Mouse (Mus musculus) G1E (cell line): ENCODE results near the gene Ntrk3. TPM values are rescaled to one million over a fixed set of nuclear protein-coding genes. Genes with fewer than 3 reads are reported as not detected.

Experiments used
- ATAC-seq: 2 replicates; pipeline ENCODE4 v1.8.0; 2016; ENCODE audit warnings: mild to moderate bottlenecking; ENCODE audit not compliant: insufficient number of reproducible peaks, poor library complexity, low FRiP score, severe bottlenecking; ENCODE audit errors: extremely low read depth
- DNase-seq: peaks from one replicate; pipeline ENCODE4 v3.0.0; 2012; ENCODE audit warnings: low spot score
- H3K27me3 ChIP-seq: 2 replicates; pipeline ENCODE4 v1.6.1; 2012; ENCODE audit warnings: mild to moderate bottlenecking, low read length, inconsistent platforms; ENCODE audit not compliant: insufficient read depth
- H3K36me3 ChIP-seq: replicated peaks from 2 replicates; pipeline ENCODE3; 2012; ENCODE audit warnings: mild to moderate bottlenecking, inconsistent platforms
- H3K4me1 ChIP-seq: 2 replicates; pipeline ENCODE4 v1.6.1; 2012; ENCODE audit warnings: low read depth, low read length, inconsistent platforms, mixed read lengths; ENCODE audit not compliant: insufficient read depth
- H3K4me3 ChIP-seq: 2 replicates; pipeline ENCODE4 v1.5.1; 2012; ENCODE audit warnings: low read depth, mild to moderate bottlenecking, inconsistent platforms, low read length, moderate library complexity, mixed read lengths
- H3K9me3 ChIP-seq: replicated peaks from 2 replicates; pipeline ENCODE4 v1.6.1; 2012; ENCODE audit warnings: inconsistent platforms
- CTCF ChIP-seq: IDR thresholded peaks from 2 replicates; pipeline ENCODE4 v1.5.1; 2012; ENCODE audit warnings: low read depth, low read length, inconsistent platforms, mixed read lengths
- GATA1 ChIP-seq: IDR thresholded peaks from 2 replicates; pipeline ENCODE4 v1.6.1; 2012; ENCODE audit warnings: borderline replicate concordance, low read length, inconsistent platforms, mixed read lengths
- GATA2 ChIP-seq: IDR thresholded peaks from 2 replicates; pipeline ENCODE4 v1.6.1; 2012; ENCODE audit warnings: low read depth, low read length, inconsistent platforms, borderline replicate concordance
- POLR2AphosphoS5 ChIP-seq: IDR thresholded peaks from 2 replicates; pipeline ENCODE4 v1.6.1; 2012; ENCODE audit warnings: low read depth, low read length, inconsistent platforms; ENCODE audit not compliant: insufficient replicate concordance
- TAL1 ChIP-seq: conservative IDR thresholded peaks from 2 replicates; pipeline ENCODE4 v1.6.1; 2012; ENCODE audit warnings: low read depth, low read length, inconsistent platforms, mixed read lengths
- polyA plus RNA-seq: library from polyadenylated mRNA; stranded (reverse); fragments of >175 nt; gene quantifications from 2 replicates; pipeline ENCODE4 v1.2.3, GENCODE M21; 2012
- total RNA-seq, 2 experiments: library from RNA; stranded (forward) in 1 of 2; stranded (reverse) in 1 of 2; fragments of 200-1000 nt in 1 of 2; fragments of >200 nt in 1 of 2; fragmentation: Nextera tagmentation in 1 of 2; gene quantifications; 2 replicates each; pipeline ENCODE4 v1.2.3; 2014 to 2017

The Ntrk3 gene
- total and polyA plus RNA-seq, 3 experiments: 0.27 TPM; not detected in 2

GRCm38 (mm10) chr7:78382126-78382525, 355.7 kb downstream of the Ntrk3 start:
- Histone ChIP-seq H3K4me1 (no peaks in the 10 kb centered on the region), H3K27me3 (no peaks in the 10 kb centered on the region), H3K36me3 (no peaks in the 10 kb centered on the region), H3K9me3 (peaks cover 20% of the 10 kb centered on the region), H3K4me3 (no peak overlapping the region)
- ATAC-seq (no peak), DNase-seq (no peak)
- no peak for TF ChIP-seq TAL1
- TF ChIP-seq GATA1: no peak
- TF ChIP-seq CTCF: no peak
- no peak for TF ChIP-seq GATA2
- no peak for TF ChIP-seq POLR2AphosphoS5

- TF ChIP-seq CTCF (no peak), TAL1 (no peak), POLR2AphosphoS5 (no peak), GATA2 (no peak), GATA1 (no peak)
These were observed 358.0 kb downstream of the Ntrk3 start for GRCm38 (mm10) chr7:78379784-78380183.

GRCm38 (mm10) chr7:78378306-78378705, 359.5 kb downstream of the Ntrk3 start:
- Histone ChIP-seq H3K4me1 (no peaks in the 10 kb centered on the region), H3K9me3 (peaks cover 11% of the 10 kb centered on the region), H3K27me3 (no peaks in the 10 kb centered on the region), H3K36me3 (no peaks in the 10 kb centered on the region), H3K4me3 (no peak overlapping the region)
- ATAC-seq: no peak
- no peak for DNase-seq
- no peak for TF ChIP-seq TAL1
- no peak for TF ChIP-seq GATA2
- no peak for TF ChIP-seq POLR2AphosphoS5
- no peak for TF ChIP-seq CTCF
- no peak for TF ChIP-seq GATA1

More at GRCm38 (mm10) chr7:78379784-78380183, 358.0 kb downstream of the Ntrk3 start:
- ATAC-seq: no peak
- Histone ChIP-seq H3K36me3 (no peaks in the 10 kb centered on the region), H3K9me3 (peaks cover 14% of the 10 kb centered on the region), H3K4me3 (no peak overlapping the region), H3K4me1 (no peaks in the 10 kb centered on the region), H3K27me3 (no peaks in the 10 kb centered on the region)
- no peak for DNase-seq

GRCm38 (mm10) chr7:78376875-78377274, 360.9 kb downstream of the Ntrk3 start:
- ATAC-seq (no peak), DNase-seq (no peak)
- Histone ChIP-seq H3K27me3 (no peaks in the 10 kb centered on the region), H3K36me3 (no peaks in the 10 kb centered on the region), H3K4me3 (no peak overlapping the region), H3K9me3 (peaks cover 11% of the 10 kb centered on the region), H3K4me1 (no peaks in the 10 kb centered on the region)
- no peak for TF ChIP-seq CTCF
- no peak for TF ChIP-seq TAL1
- TF ChIP-seq POLR2AphosphoS5: no peak
- no peak for TF ChIP-seq GATA1
- TF ChIP-seq GATA2: no peak

GRCm38 (mm10) chr7:78361341-78362309, 376.2 kb downstream of the Ntrk3 start:
- DNase-seq (no peak), ATAC-seq (no peak)
- no peaks in the 10 kb centered on the region for H3K27me3 ChIP-seq
- H3K4me3 ChIP-seq: no peak overlapping the region
- no peak for TF ChIP-seq GATA2
- no peak for TF ChIP-seq TAL1
- no peak for TF ChIP-seq GATA1
- TF ChIP-seq CTCF: no peak
- no peak for TF ChIP-seq POLR2AphosphoS5
- no peaks in the 10 kb centered on the region for H3K36me3 ChIP-seq
- no peaks in the 10 kb centered on the region for H3K4me1 ChIP-seq
- peaks cover 26% of the 10 kb centered on the region for H3K9me3 ChIP-seq

- ATAC-seq: no peak
- peaks cover 17% of the 10 kb centered on the region for H3K9me3 ChIP-seq
- TF ChIP-seq GATA1 (no peak), TAL1 (no peak), POLR2AphosphoS5 (no peak), CTCF (no peak), GATA2 (no peak)
These were observed 390.3 kb downstream of the Ntrk3 start for GRCm38 (mm10) chr7:78347464-78347863.

GRCm38 (mm10) chr7:78333422-78333821, 404.4 kb downstream of the Ntrk3 start:
- Histone ChIP-seq H3K9me3 (peaks cover 20% of the 10 kb centered on the region), H3K36me3 (no peaks in the 10 kb centered on the region), H3K4me3 (no peak overlapping the region), H3K27me3 (no peaks in the 10 kb centered on the region), H3K4me1 (no peaks in the 10 kb centered on the region)
- ATAC-seq (no peak), DNase-seq (no peak)
- TF ChIP-seq POLR2AphosphoS5 (no peak), GATA1 (no peak), CTCF (no peak), GATA2 (no peak), TAL1 (no peak)

More at GRCm38 (mm10) chr7:78347464-78347863, 390.3 kb downstream of the Ntrk3 start:
- no peaks in the 10 kb centered on the region for H3K4me1 ChIP-seq
- H3K27me3 ChIP-seq: no peaks in the 10 kb centered on the region
- no peak for DNase-seq
- H3K4me3 ChIP-seq: no peak overlapping the region
- H3K36me3 ChIP-seq: no peaks in the 10 kb centered on the region
